Mouse (Mus musculus) embryonic fibroblast, embryonic 13.5 days (primary cell): Measurements from ENCODE around the gene Tbcel. TPM values are rescaled to one million over a fixed set of nuclear protein-coding genes. Genes with fewer than 3 reads are reported as not detected.

ENCODE experiments used
- H3K27ac ChIP-seq: 2 replicates; pipeline ENCODE4 v1.5.1; 2012; ENCODE audit warnings: low read length, control low read depth, inconsistent platforms; ENCODE audit not compliant: insufficient read depth
- H3K4me1 ChIP-seq: 2 replicates; pipeline ENCODE4 v1.6.1; 2011; ENCODE audit warnings: low read length; ENCODE audit not compliant: control insufficient read depth, insufficient read depth
- H3K4me3 ChIP-seq: 2 replicates; pipeline ENCODE4 v1.5.1; 2011; ENCODE audit warnings: mild to moderate bottlenecking, control low read depth, low read length; ENCODE audit not compliant: insufficient read depth
- CTCF ChIP-seq: IDR thresholded peaks from 2 replicates; pipeline ENCODE4 v1.5.1; 2011; ENCODE audit warnings: mild to moderate bottlenecking, control low read depth, low read length, moderate library complexity, borderline replicate concordance; ENCODE audit not compliant: insufficient read depth
- POLR2A ChIP-seq: IDR thresholded peaks from 2 replicates; pipeline ENCODE4 v1.6.1; 2011; ENCODE audit warnings: low read depth, mild to moderate bottlenecking, control low read depth, low read length, moderate library complexity
- polyA plus RNA-seq: library from polyadenylated mRNA; stranded (reverse); fragments of >200 nt; gene quantifications from 2 replicates; pipeline ENCODE4 v1.2.4, GENCODE M21; 2011; ENCODE audit warnings: low read depth; ENCODE audit not compliant: missing spikeins, insufficient read length

The Tbcel gene
- polyA plus RNA-seq, 1 experiment, result 21.2 TPM

GRCm38 (mm10) chr9:42468360-42468759, 39.2 kb downstream of the Tbcel start:
- TF ChIP-seq CTCF (no peak), POLR2A (no peak)
- Histone ChIP-seq H3K27ac (no peak overlapping the region), H3K4me1 (no peaks in the 10 kb centered on the region), H3K4me3 (no peak overlapping the region)

- TF ChIP-seq CTCF (no peak), POLR2A (no peak)
- no peaks in the 10 kb centered on the region for H3K4me1 ChIP-seq
- no peak overlapping the region for H3K27ac ChIP-seq
- no peak overlapping the region for H3K4me3 ChIP-seq
These were observed 40.3 kb downstream of the Tbcel start for GRCm38 (mm10) chr9:42467116-42467815.

GRCm38 (mm10) chr9:42465661-42466091, 41.9 kb downstream of the Tbcel start:
- Histone ChIP-seq H3K27ac (no peak overlapping the region), H3K4me3 (no peak overlapping the region), H3K4me1 (peaks cover 9% of the 10 kb centered on the region)
- TF ChIP-seq POLR2A (no peak), CTCF (no peak)

GRCm38 (mm10) chr9:42464181-42464580, 43.4 kb downstream of the Tbcel start:
- TF ChIP-seq CTCF, result no peak
- TF ChIP-seq POLR2A, result no peak
- H3K4me3 ChIP-seq, result no peak overlapping the region
- H3K4me1 ChIP-seq, result peaks cover 13% of the 10 kb centered on the region
- H3K27ac ChIP-seq, result no peak overlapping the region

- H3K4me3 ChIP-seq, result no peak overlapping the region
- H3K4me1 ChIP-seq, result peaks cover 13% of the 10 kb centered on the region
- H3K27ac ChIP-seq, result no peak overlapping the region
- TF ChIP-seq CTCF, result no peak
- TF ChIP-seq POLR2A, result no peak
These were observed 44.2 kb downstream of the Tbcel start for GRCm38 (mm10) chr9:42463220-42463989.

- H3K4me3 ChIP-seq, result no peak overlapping the region
- H3K27ac ChIP-seq, result no peak overlapping the region
- H3K4me1 ChIP-seq, result peaks cover 13% of the 10 kb centered on the region
- TF ChIP-seq CTCF, result no peak
- TF ChIP-seq POLR2A, result no peak
These were observed 44.9 kb downstream of the Tbcel start for GRCm38 (mm10) chr9:42462585-42463219.

- H3K4me3 ChIP-seq, result no peak overlapping the region
- H3K27ac ChIP-seq, result peak overlapping the region; percentile 44
- TF ChIP-seq POLR2A, result no peak
- TF ChIP-seq CTCF, result no peak
- H3K4me1 ChIP-seq, result peaks cover 13% of the 10 kb centered on the region
These were observed 46.1 kb downstream of the Tbcel start for GRCm38 (mm10) chr9:42461390-42462108.

GRCm38 (mm10) chr9:42460353-42460752, 47.3 kb downstream of the Tbcel start:
- TF ChIP-seq CTCF, result no peak
- no peak for TF ChIP-seq POLR2A
- no peak overlapping the region for H3K4me3 ChIP-seq
- peaks cover 13% of the 10 kb centered on the region for H3K4me1 ChIP-seq
- H3K27ac ChIP-seq, result no peak overlapping the region

GRCm38 (mm10) chr9:42459736-42460135, 47.9 kb downstream of the Tbcel start:
- Histone ChIP-seq H3K4me3 (no peak overlapping the region), H3K4me1 (peaks cover 13% of the 10 kb centered on the region), H3K27ac (no peak overlapping the region)
- TF ChIP-seq CTCF (no peak), POLR2A (no peak)
